Mouse (Mus musculus): ENCODE results near the gene Atp6v1a. TPM values are rescaled to one million over a fixed set of nuclear protein-coding genes. Genes with fewer than 3 reads are reported as not detected.

The Atp6v1a gene
- total RNA-seq, 4 experiments from 2014 or later, result 16.2 to 27.1 (median 22.1) TPM

DNA sequence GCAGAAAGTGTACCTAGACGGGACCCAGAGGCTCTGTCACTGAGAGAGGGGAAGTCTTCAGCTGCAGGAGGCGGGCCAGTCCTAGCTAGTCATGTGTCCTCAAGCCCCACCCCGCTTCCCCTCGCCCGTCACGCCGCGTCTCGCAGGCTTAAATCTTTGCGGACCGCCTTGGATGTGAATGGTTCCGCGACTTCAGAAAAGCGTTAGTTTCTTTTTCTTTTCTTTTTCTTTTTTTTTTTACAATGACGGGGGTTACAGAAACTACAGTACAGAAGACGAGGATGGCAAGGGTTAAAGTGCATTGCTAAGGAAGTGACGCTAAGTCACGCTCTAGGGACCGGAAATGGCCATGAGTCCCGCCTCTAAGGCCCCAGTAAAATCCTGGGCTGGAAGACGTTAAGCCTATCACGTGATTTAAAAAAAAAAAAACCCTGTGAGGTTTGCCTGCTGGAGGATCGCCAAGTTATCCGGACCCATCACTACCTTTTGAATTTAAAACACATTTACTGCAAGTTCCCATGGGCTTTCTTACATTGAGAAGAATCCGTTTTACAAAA is 448 bp downstream of the Atp6v1a start:
- DNase-seq (ENCODE audit: low spot score in 2 of 2), result peak; percentile 78 to 80

DNA sequence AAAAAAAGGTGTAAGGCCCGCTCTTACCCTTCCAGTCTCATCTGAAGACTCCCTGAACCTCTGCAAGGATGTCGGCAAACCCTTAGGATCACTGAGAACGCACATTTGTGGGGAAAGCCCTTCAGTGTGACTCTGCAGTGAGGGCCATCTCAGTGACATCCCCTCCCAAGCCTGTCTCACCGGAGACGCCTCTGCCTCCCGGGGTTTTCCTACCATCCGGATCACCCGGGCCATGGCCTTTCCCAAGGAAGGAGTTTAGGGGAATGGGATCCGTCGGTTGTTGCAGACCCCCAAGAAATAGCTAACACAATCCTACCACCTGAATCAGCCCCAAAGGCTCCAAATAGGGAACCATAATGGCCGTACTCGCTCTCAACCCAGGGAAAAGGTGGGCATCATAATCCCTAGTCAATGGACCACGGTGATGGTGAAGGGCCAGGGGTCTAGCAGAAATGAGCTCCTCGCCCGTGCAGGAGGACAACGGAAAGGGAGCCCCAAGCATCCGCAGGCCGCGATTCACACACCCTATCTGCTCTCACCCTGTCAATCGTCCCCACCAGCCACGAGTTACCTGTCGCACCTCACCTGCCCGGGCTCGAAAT is 1.0 kb downstream of the Atp6v1a start:
- no peak for DNase-seq (ENCODE audit: low spot score in 2 of 2)

DNA sequence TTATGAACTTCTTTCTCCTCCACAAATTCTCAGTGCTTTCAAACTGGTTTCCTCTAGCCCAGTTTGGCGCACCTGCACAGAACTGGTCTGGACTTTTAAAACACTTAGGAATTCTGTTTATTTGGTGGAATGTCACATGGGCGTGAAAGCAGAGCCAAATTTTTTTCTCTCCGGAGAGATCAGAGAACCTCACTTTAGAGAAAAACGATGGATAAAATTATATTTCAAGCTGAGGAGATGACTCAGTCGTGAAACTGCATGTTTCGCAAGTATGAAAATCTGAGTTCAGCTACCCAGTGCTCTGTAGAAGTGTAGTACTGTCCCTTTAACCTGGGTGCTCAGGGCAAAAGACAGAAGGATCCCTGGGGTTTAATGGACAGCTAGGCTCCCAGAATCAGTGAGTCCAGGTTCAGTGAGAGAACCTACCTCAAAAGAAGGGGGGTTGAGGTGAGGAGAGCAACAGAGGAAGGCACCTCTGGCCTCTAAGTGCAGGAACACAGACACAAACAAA is 2.9 kb downstream of the Atp6v1a start:
- no peak for DNase-seq (ENCODE audit: low spot score in 2 of 2)

DNA sequence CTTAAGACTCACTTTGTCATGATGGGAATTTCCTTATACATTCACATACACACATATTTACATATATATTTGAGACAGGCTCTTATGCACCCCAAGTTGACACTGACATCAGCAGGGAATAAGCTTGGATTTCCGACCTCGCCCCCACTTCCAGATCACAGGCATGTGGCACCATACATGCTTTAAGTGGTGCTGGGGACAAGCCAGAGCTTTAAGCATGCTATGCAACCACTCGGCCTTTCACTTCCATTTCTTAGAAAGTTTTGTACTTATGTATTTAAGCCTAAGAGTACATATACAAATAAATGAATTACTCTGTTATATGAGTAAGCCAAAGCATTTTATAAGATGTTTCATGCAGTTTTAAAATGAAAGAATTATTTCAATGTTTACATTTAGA is 6.3 kb downstream of the Atp6v1a start:
- DNase-seq (ENCODE audit: low spot score in 2 of 2), result no peak

DNA sequence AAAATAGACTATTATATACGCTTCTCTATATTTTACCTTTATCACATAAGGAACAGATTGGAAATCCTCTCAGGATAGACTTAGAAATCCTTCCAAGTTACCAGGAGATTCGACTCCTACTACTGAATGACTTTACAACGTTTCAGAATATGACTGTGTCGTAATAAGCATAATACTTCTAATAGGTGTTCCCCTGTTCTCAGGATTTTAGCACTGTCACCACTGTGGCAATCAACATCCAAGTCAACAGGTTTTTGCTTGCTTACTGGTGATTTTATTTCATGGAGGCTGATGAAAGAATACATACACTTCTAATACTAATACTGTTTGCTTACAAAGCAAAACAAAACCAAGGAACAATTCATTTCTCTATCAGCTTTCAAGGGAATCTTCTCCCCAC is 7.2 kb downstream of the Atp6v1a start:
- no peak for DNase-seq (ENCODE audit: low spot score in 2 of 2)

DNA sequence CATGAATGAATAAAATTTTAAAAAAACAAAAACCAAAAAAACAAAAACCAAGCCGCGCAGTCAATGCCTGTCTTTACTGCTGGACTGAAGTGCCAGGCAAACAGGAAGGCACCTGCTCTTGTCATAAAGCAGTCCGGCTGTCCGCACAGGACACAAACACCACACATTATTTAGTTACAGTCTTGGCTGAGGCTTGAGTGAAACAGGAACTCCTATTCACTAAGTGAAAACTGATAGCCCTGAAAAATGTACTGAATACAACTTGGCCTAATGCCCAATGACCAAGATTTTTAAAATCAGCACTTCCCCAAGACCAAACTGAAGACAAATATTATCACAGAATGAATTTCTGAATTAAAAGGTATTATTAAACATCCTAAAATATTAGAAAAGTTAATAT is 13.1 kb downstream of the Atp6v1a start:
- DNase-seq (ENCODE audit: low spot score in 2 of 2), result no peak

DNA sequence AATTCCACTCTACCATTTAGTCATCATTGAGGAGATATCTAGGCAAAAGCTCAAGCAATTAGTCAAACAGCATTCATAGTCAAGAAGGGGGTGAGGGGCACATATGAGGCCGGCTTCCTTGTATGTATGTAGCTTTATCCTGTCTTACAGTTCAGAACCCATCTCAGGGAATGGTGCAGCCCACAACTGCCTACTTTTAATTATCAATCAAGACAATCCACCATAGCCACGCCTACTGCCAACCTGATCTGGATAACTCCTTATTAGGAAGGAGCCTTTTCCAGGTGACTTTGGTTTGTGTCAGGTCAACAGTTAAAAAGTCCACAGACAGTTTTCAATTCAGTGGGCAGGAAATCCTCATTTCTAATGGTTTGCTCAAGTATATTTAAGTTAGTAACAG is 14.1 kb downstream of the Atp6v1a start:
- DNase-seq (ENCODE audit: low spot score in 2 of 2), result no peak

DNA sequence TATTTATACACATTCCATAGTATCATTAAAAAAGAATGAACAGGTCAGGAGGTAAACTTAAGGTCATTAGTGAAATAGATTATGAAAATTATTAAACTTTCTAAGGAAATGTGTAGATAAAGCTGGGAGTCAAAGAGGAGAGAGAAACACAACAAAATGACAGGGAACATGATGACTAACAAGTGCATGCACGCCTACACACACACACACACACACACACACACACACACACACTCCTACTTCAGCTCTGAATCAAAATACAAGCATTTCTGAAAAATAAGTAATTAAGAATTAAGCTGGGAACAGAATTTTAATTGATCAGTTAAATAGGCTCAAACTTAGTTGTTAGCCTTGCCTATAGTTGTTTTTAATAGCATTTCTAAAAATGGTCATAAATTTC is 14.8 kb downstream of the Atp6v1a start:
- DNase-seq (ENCODE audit: low spot score in 2 of 2), result no peak

DNA sequence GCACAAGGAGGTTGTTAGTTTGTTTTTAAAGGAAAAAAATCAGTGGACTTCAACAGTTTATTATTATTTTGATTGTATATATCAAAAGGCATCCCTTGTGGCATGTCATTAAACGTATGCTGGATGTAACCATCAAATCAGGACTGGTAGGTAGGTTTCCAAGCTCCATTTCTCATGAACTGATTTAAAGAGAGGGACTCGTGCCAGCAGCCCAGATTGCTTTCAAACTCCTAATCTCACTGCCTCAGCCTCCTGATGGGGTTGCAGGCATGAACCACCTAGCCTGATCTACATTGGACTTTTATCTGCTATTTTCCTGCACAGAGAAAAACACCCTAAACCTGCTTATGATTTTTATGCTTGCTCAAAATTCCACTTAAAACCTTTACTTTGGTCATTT is 15.7 kb downstream of the Atp6v1a start:
- DNase-seq (ENCODE audit: low spot score in 2 of 2), result no peak

DNA sequence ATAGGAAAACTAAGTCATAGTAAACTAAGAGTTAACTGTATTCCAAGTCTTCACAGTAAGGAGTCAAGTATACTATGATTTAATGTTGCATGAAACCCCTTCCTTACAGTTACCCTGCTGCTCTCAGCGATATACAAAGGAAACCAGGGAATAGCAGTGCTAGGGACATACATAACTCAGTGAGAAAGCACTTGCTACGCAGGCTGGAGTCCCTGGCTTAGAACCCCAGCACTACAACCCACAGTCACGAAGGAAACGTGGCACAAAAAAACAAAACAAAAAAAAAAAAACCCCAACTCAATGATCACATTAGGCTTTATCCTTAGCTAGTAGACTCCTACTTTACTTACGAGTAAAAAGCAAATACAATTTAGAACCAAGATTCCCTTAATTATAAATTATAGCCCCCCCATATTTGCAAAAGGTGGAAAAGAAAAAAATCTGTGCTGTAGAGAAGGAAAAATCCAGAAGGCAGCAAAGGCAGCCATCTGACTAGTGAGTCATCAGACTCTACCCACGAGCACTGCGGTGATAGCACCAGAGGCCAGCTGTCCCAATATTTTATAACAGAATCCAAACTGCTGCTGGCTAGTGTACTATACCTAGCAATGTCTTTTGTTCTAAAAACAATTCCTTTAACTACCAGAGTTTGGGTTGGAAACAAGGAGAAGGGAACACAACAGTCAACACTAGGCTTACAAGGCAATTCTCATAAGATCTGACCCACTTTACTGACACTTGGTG is 16.4 kb downstream of the Atp6v1a start:
- DNase-seq (ENCODE audit: low spot score in 2 of 2), result no peak

DNA sequence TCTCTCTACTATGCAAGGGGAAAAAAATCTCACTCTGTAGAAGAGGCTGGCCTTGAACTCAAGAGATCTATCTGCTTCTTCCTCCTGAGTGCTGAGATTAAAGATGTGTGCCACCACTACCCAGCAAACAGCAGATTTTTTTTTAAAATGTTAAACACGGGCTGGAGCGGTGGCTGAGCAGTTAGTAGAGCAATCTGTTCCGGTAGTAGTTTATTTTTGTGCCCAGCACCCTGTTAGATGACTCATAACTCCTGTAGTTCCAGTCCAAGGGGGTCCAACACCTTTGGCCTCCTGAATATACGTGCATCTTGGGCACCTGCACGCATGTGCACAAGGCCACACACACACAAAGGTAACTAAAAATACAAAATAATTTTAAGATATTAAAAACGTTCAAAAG is 16.9 kb downstream of the Atp6v1a start:
- DNase-seq (ENCODE audit: low spot score in 2 of 2), result no peak

DNA sequence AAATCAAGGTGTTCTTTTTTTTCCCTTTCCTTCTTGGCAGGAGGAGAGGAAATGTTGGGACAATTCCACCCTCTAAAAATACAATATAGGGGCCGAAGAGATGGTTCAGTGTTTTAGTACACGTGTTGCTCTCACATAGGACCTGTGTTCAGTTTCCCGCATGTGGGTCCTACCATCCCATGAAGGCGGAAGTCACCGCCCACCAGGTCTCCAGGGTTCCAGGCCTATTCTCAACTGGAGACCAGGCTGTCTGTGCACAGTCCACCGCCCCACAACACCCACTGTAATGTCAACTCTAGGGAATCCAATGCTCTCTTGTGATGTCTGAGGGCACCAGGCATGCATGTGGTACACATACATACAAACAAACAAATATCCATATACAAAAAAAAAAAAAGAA is 17.4 kb downstream of the Atp6v1a start:
- DNase-seq (ENCODE audit: low spot score in 2 of 2), result no peak

DNA sequence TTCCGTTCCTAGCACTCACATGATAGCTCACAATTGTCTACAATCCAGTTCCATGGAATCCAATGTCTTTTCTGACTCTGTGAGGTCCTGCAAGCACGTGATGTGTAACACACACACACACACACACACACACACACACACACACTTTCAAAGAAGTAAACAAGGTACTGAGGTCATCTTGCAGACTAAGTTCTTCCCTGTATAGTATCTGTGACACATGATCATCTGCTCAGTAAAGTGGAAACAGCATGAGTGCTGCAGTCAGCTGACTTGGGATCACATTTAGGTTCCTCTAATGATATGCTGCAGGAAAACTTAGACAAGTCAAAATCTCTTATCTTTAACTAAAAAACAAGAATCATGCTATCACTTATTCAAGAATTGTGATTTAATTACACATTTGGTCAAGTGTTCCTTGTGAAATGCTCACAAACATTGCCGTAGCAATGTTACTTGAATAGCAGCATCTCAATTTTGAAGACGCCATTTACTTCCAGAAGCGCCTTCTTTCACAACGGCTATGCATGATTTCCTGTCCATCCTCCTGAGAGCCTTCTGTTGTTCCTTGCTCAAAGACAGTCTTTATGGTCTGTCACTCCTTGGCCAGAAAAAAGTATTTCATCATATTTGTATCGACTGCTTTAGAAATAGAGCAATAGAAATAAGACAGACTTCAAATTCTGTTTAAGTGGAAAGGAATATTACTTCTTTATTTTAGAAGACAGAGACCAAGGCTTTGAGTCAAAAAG is 19.6 kb downstream of the Atp6v1a start:
- DNase-seq (ENCODE audit: low spot score in 2 of 2), result no peak

DNA sequence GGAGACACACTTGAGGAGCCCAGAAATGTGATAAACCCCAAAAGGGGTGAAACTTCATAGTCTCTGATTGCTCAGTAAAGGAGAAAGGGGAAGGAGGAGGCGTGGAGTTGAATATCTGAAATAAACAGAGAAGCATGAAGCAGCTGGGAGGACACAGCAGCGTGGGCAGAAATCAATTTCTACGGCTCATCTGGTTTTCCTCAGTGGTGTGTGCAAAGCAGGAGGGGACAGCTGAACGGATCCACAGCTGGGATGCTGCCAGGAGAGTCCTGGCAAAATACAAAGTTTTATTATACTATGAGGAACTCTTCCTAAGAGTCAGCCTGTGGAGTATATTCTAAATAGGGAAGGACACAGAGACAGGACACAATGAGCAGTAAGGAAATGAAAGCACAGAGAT is 30.5 kb downstream of the Atp6v1a start:
- DNase-seq (ENCODE audit: low spot score in 2 of 2), result no peak

DNA sequence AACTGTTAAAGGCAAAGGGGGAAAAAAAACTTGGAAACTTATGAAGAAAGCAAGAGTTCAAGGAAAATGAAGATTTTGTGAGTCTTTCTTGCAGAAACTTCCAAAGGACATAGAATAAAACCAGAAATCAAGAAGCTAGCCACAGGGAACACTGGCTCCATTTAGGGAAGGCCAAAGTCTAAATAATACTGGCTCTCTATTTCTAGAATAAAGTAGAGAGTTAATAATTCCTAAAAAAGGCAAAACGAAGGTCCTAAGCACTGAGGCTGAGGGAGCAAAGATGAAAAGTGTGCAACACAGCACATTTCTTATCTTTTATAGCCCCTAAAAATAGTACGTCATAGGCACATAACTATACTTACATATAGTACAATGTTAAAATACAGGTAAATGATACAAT is 34.3 kb downstream of the Atp6v1a start:
- DNase-seq (ENCODE audit: low spot score in 2 of 2), result no peak

DNA sequence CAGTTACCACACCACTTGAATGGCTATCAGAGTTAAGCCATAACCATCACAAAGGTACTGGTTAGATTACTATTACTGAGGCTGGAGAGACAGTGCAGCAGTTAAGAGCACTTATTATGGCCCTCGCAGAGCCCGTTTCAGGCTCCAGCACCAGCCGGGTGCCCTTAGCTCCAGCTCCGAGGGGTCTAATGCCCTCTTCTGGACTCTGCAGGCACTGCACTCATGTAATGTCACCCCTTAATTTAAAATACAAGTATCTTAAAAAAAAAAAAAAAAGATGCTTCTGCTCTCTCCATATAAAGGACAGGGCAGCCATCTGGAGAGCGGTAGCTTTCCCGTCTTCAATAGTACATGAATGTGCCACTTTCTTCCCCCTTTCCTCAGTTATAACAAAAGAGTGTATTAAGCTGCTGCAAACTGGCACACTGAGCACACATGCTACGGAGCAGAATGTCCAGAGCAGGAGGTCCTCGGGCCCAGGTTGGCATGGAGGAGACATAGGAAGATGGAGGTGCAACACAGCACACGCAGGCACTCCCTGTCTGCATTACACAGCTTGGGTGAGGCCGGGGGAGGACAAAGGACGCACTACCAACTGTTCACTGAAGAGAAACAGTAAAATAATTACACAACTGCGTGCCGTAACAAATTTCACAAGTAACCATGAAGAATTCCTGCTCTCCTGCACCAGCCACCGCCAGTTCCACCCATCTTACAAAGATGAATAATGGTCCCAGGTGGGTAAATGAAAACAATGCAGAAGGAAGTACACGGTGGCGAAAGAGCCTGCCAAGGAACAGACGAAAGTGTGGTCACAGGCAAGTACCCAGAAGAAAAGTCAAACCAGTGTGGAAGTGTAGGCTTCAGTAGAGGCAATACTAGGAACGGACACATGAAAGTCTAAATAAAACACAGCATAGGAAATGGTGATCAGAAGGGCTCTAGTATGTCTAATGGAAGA is 35.4 kb downstream of the Atp6v1a start:
- no peak for DNase-seq (ENCODE audit: low spot score in 2 of 2)

DNA sequence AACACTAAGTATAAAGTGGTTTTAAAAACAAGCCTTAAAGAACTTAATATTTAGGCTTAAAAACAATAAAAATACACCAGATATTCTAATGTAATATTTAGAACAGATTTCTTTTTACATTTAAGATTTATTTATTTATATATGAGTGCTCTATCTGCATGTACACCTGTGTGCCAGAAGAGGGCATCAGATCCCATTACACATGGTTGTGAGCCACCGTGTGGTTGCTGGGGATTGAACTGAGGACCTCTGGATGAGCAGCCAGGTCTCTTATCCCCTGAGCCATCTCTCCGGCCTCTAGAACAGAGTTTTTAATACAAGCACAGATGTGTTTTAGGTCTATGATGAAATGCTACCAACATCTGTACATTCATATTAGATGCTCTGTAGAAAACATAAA is 36.6 kb downstream of the Atp6v1a start:
- DNase-seq (ENCODE audit: low spot score in 2 of 2), result no peak

DNA sequence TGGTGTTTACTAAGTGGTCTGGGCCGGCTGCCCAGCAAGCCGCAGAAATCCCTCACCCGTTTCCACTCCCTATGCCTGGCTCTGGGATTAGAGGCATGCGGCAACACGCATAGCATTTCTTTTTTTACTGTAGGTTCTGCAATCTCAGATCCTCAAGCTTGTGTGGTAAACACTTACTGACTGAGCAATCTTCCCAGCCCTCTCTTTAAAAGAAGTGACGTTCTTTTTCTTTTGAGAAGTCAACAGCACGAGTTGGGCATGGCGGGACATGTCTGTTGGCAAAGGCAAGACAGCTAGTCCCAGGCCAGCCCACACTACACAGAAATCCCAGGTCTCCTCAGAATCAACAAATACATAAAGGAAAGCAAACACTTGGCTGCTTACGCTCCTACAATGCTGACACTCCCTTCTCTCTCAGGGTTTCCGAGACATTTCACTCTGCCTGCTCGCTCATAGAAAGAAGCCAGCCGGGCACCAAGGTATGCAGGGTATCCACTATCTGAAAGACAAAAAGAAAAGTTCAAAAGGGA is 38.3 kb downstream of the Atp6v1a start:
- DNase-seq (ENCODE audit: low spot score in 2 of 2), result no peak

DNA sequence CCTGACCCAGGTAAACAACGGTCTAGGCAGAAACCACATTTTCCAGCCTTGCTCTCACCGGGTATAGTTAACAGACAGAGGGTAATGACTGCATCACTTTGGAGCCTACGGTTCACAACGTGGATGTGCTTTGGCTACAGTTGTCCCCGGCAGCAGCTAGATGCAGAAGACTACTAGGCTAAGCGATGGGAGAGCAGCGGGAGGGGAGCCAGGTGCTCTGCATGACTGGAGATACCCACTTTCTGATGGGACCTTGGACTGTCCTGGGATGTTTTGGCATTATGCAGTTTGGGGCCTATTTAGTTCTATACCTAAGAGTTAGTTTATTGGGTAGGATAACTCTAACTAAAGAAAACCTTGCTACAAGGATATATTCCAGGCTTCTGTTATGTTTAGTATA is 40.1 kb downstream of the Atp6v1a start:
- no peak for DNase-seq (ENCODE audit: low spot score in 2 of 2)

DNA sequence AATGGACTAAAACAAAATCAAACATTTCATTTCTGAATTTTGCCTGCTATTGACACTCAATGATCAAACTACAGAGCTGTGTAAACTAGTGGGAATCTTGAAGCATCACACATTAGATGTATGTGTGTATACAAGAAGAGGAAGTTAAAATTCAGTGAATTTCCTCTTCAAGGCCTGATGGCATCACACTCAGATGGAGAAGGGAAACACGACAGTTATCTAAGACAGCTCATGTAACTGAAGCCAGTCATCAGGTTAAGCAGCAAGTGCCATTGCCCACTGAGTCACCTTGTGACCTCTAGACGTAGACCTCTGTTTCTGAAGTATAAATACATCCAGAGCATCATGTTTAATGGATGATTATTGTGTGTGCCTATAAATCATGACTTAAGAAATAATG is 51.9 kb downstream of the Atp6v1a start:
- DNase-seq (ENCODE audit: low spot score in 2 of 2), result no peak
